Comparison of ENCODE assay signal across 12 mouse cellular contexts in genomic region chr14:22284823-22285517, GRCm38 (mm10).
"Had no signal": no experiment of that assay in that cellular context is flagged by ENCODE, and none has a peak within 500 bp of the region (broad histone marks: within the 10 kb centered on the region; RNA-seq: fewer than 3 reads in every experiment).

No protein-coding gene starts in this region.

- ATAC-seq: inflammation-experienced regulatory T-cells, adult 6 months; intestine, postnatal 0 days; liver, embryonic 12.5 days had no signal

- H3K27me3 ChIP-seq: limb, embryonic 15.5 days; liver, embryonic 12.5 days; lung, embryonic 15.5 days; stomach, embryonic 15.5 days had no signal

- H3K9me3 ChIP-seq: limb, embryonic 15.5 days; liver, embryonic 12.5 days; lung, embryonic 15.5 days; midbrain, embryonic 12.5 days; stomach, embryonic 15.5 days had no signal

- H3K4me1 ChIP-seq: liver, embryonic 12.5 days had no signal

- H3K9ac ChIP-seq: limb, embryonic 15.5 days; liver, embryonic 12.5 days; lung, embryonic 15.5 days; midbrain, embryonic 12.5 days; stomach, embryonic 15.5 days had no signal

- H3K4me3 ChIP-seq: limb, embryonic 15.5 days; liver, embryonic 12.5 days; lung, embryonic 15.5 days; midbrain, embryonic 12.5 days; stomach, embryonic 15.5 days had no signal

- DNase-seq: kidney, adult 8-10 months; kidney, postnatal 10 days; kidney, postnatal 4 days; retina, postnatal 1 day; right cerebral cortex, postnatal 14 days had no signal

- H3K36me3 ChIP-seq: limb, embryonic 15.5 days; liver, embryonic 12.5 days; lung, embryonic 15.5 days; midbrain, embryonic 12.5 days; stomach, embryonic 15.5 days had no signal

- H3K27ac ChIP-seq: limb, embryonic 15.5 days; liver, embryonic 12.5 days; lung, embryonic 15.5 days; midbrain, embryonic 12.5 days; stomach, embryonic 15.5 days had no signal

- H3K4me2 ChIP-seq: limb, embryonic 15.5 days; liver, embryonic 12.5 days; lung, embryonic 15.5 days; midbrain, embryonic 12.5 days; stomach, embryonic 15.5 days had no signal
